Mouse (Mus musculus) neural tube, embryonic 13.5 days (tissue): ENCODE data around the gene Hoxd8. TPM values are rescaled to one million over a fixed set of nuclear protein-coding genes. Genes with fewer than 3 reads are reported as not detected.
A peak's percentile ranks its signal among the peaks of the same experiment; 100 is the strongest.

ENCODE experiments used
- ATAC-seq: fragments of 200-750 bp; cut with Nextera tagmentation; 2 replicates; pipeline ENCODE4 v1.8.0; 2017; ENCODE audit warnings: low read depth, mild to moderate bottlenecking, moderate TSS enrichment, moderate library complexity
- H3K27ac ChIP-seq: fragments of 300-500 bp; sonication (generic); replicated peaks from 2 replicates; pipeline ENCODE4 v1.5.1; 2015; ENCODE audit warnings: moderate library complexity, mild to moderate bottlenecking, inconsistent platforms
- H3K27me3 ChIP-seq: fragments of 300-500 bp; sonication (generic); 2 replicates; pipeline ENCODE4 v1.6.1; 2015; ENCODE audit warnings: mild to moderate bottlenecking, inconsistent platforms
- H3K36me3 ChIP-seq: fragments of 300-500 bp; sonication (generic); 2 replicates; pipeline ENCODE4 v1.6.1; 2015; ENCODE audit warnings: mild to moderate bottlenecking, inconsistent platforms
- H3K4me1 ChIP-seq: fragments of 300-500 bp; sonication (generic); replicated peaks from 2 replicates; pipeline ENCODE4 v1.6.1; 2015; ENCODE audit warnings: inconsistent platforms
- H3K4me2 ChIP-seq: fragments of 300-500 bp; sonication (generic); 2 replicates; pipeline ENCODE4 v1.6.1; 2015; ENCODE audit warnings: inconsistent platforms, mild to moderate bottlenecking, moderate library complexity
- H3K4me3 ChIP-seq: fragments of 300-500 bp; sonication (generic); 2 replicates; pipeline ENCODE4 v1.5.1; 2015; ENCODE audit warnings: mild to moderate bottlenecking, inconsistent platforms
- H3K9ac ChIP-seq: fragments of 300-500 bp; sonication (generic); 2 replicates; pipeline ENCODE4 v1.6.1; 2015; ENCODE audit warnings: moderate library complexity, mild to moderate bottlenecking, inconsistent platforms
- H3K9me3 ChIP-seq: fragments of 300-500 bp; sonication (generic); 2 replicates; pipeline ENCODE4 v1.6.1; 2016; ENCODE audit warnings: inconsistent platforms
- WGBS: fragments of 180-500 bp; shearing (Covaris S2); methylation state at CpG from one replicate; pipeline ENCODE4 v1.1.7; 2015; 5-methylcytosine and 5-hydroxymethylcytosine counted together
- polyA plus RNA-seq: library from polyadenylated mRNA; unstranded; fragments of >200 nt; fragmentation: Nextera tagmentation; extraction: Ambion mirVana; gene quantifications from 2 replicates; pipeline ENCODE4 v1.2.1, GENCODE M21; 2015

The Hoxd8 gene
- polyA plus RNA-seq, 1 experiment from 2014 or later = 22.8 TPM

GRCm38 (mm10) chr2:74713239-74714150 lies 9.1 kb downstream of the Hoxd8 start:
- Histone ChIP-seq H3K9me3 (no peaks in the 10 kb centered on the region), H3K4me2 (peak overlapping the region; percentile 69), H3K27me3 (no peaks in the 10 kb centered on the region), H3K36me3 (no peaks in the 10 kb centered on the region), H3K4me3 (peak overlapping the region; percentile 99), H3K9ac (peak overlapping the region; percentile 100), H3K27ac (peak overlapping the region; percentile 100), H3K4me1 (peaks cover 64% of the 10 kb centered on the region)
- no peak for ATAC-seq
- WGBS = 4% methylated on average over 19 of the region's 19 CpGs

GRCm38 (mm10) chr2:74714156-74714789 lies 9.9 kb downstream of the Hoxd8 start:
- H3K36me3 ChIP-seq = no peaks in the 10 kb centered on the region
- 2% methylated on average over 18 of the region's 18 CpGs for WGBS
- peak overlapping the region; percentile 99 for H3K4me3 ChIP-seq
- H3K27ac ChIP-seq = peak overlapping the region; percentile 100
- H3K27me3 ChIP-seq = no peaks in the 10 kb centered on the region
- no peaks in the 10 kb centered on the region for H3K9me3 ChIP-seq
- H3K4me2 ChIP-seq = peak overlapping the region; percentile 69
- H3K9ac ChIP-seq = peak overlapping the region; percentile 100
- no peak for ATAC-seq
- H3K4me1 ChIP-seq = peaks cover 64% of the 10 kb centered on the region

- H3K4me1 ChIP-seq = peaks cover 64% of the 10 kb centered on the region
- peak; percentile 83 for ATAC-seq
Measured at GRCm38 (mm10) chr2:74714881-74715280, 10.5 kb downstream of the Hoxd8 start.

GRCm38 (mm10) chr2:74715504-74716241 lies 11.3 kb downstream of the Hoxd8 start:
- H3K36me3 ChIP-seq = no peaks in the 10 kb centered on the region
- H3K27ac ChIP-seq = peak overlapping the region; percentile 100
- peak overlapping the region; percentile 69 for H3K4me2 ChIP-seq
- H3K4me3 ChIP-seq = peak overlapping the region; percentile 99
- peak; percentile 67 for ATAC-seq
- WGBS = 1% methylated on average over 26 of the region's 26 CpGs
- H3K27me3 ChIP-seq = no peaks in the 10 kb centered on the region
- peak overlapping the region; percentile 100 for H3K9ac ChIP-seq
- H3K9me3 ChIP-seq = no peaks in the 10 kb centered on the region
- peaks cover 64% of the 10 kb centered on the region for H3K4me1 ChIP-seq

More at GRCm38 (mm10) chr2:74714881-74715280, 10.5 kb downstream of the Hoxd8 start:
- peak overlapping the region; percentile 100 for H3K27ac ChIP-seq
- H3K9ac ChIP-seq = peak overlapping the region; percentile 100
- peak overlapping the region; percentile 69 for H3K4me2 ChIP-seq
- H3K36me3 ChIP-seq = no peaks in the 10 kb centered on the region
- no peaks in the 10 kb centered on the region for H3K27me3 ChIP-seq
- H3K4me3 ChIP-seq = peak overlapping the region; percentile 99
- under 1% methylated on average over 14 of the region's 14 CpGs for WGBS
- no peaks in the 10 kb centered on the region for H3K9me3 ChIP-seq

GRCm38 (mm10) chr2:74720384-74720783 lies 16.0 kb downstream of the Hoxd8 start:
- 10% methylated on average over 2 of the region's 2 CpGs for WGBS
- Histone ChIP-seq H3K4me1 (peaks cover 99% of the 10 kb centered on the region), H3K9ac (peak overlapping the region; percentile 80), H3K4me2 (peak overlapping the region; percentile 74), H3K36me3 (peaks cover 10% of the 10 kb centered on the region; the same call in 1 of the 2 replicates), H3K9me3 (no peaks in the 10 kb centered on the region), H3K27ac (peak overlapping the region; percentile 93), H3K4me3 (peak overlapping the region; percentile 46), H3K27me3 (no peaks in the 10 kb centered on the region)
- ATAC-seq = no peak

GRCm38 (mm10) chr2:74720955-74721491 lies 16.6 kb downstream of the Hoxd8 start:
- H3K9ac ChIP-seq = peak overlapping the region; percentile 80
- H3K4me1 ChIP-seq = peaks cover 100% of the 10 kb centered on the region
- H3K9me3 ChIP-seq = no peaks in the 10 kb centered on the region
- H3K27me3 ChIP-seq = no peaks in the 10 kb centered on the region
- peaks cover 15% of the 10 kb centered on the region; the same call in 1 of the 2 replicates for H3K36me3 ChIP-seq
- peak overlapping the region; percentile 46 for H3K4me3 ChIP-seq
- WGBS = 5% methylated on average over 5 of the region's 5 CpGs
- no peak; the same call in 1 of the 2 replicates for ATAC-seq
- H3K4me2 ChIP-seq = peak overlapping the region; percentile 74
- H3K27ac ChIP-seq = peak overlapping the region; percentile 93

- H3K4me3 ChIP-seq = peak overlapping the region; percentile 46
- ATAC-seq = peak; percentile 32
- no peaks in the 10 kb centered on the region for H3K27me3 ChIP-seq
Measured at GRCm38 (mm10) chr2:74721882-74722281, 17.5 kb downstream of the Hoxd8 start.

GRCm38 (mm10) chr2:74722949-74723348 lies 18.5 kb downstream of the Hoxd8 start:
- no peaks in the 10 kb centered on the region for H3K9me3 ChIP-seq
- peak overlapping the region; percentile 46 for H3K4me3 ChIP-seq
- peak overlapping the region; percentile 93 for H3K27ac ChIP-seq
- peak overlapping the region; percentile 80 for H3K9ac ChIP-seq
- H3K36me3 ChIP-seq = peaks cover 33% of the 10 kb centered on the region
- H3K4me1 ChIP-seq = peaks cover 100% of the 10 kb centered on the region
- H3K4me2 ChIP-seq = peak overlapping the region; percentile 74
- no peak for ATAC-seq
- 6% methylated on average over 8 of the region's 8 CpGs for WGBS
- no peaks in the 10 kb centered on the region for H3K27me3 ChIP-seq

More at GRCm38 (mm10) chr2:74721882-74722281, 17.5 kb downstream of the Hoxd8 start:
- Histone ChIP-seq H3K4me2 (peak overlapping the region; percentile 74), H3K9ac (peak overlapping the region; percentile 80), H3K4me1 (peaks cover 100% of the 10 kb centered on the region), H3K27ac (peak overlapping the region; percentile 93), H3K36me3 (peaks cover 23% of the 10 kb centered on the region; the same call in 1 of the 2 replicates), H3K9me3 (no peaks in the 10 kb centered on the region)
- 2% methylated on average over 6 of the region's 6 CpGs for WGBS

GRCm38 (mm10) chr2:74724244-74725015 lies 20.0 kb downstream of the Hoxd8 start:
- no peak for ATAC-seq
- Histone ChIP-seq H3K9me3 (no peaks in the 10 kb centered on the region), H3K9ac (peak overlapping the region; percentile 80), H3K27ac (peak overlapping the region; percentile 93), H3K27me3 (no peaks in the 10 kb centered on the region), H3K4me2 (peak overlapping the region; percentile 74), H3K36me3 (peaks cover 46% of the 10 kb centered on the region), H3K4me1 (peaks cover 100% of the 10 kb centered on the region), H3K4me3 (peak overlapping the region; percentile 46)
- 12% methylated on average over 7 of the region's 7 CpGs for WGBS

GRCm38 (mm10) chr2:74725171-74725570 lies 20.8 kb downstream of the Hoxd8 start:
- Histone ChIP-seq H3K4me2 (peak overlapping the region; percentile 74), H3K9ac (peak overlapping the region; percentile 80), H3K27ac (peak overlapping the region; percentile 93), H3K27me3 (no peaks in the 10 kb centered on the region), H3K36me3 (peaks cover 50% of the 10 kb centered on the region), H3K4me1 (peaks cover 98% of the 10 kb centered on the region), H3K9me3 (no peaks in the 10 kb centered on the region), H3K4me3 (peak overlapping the region; percentile 46)
- ATAC-seq = no peak
- WGBS = 11% methylated on average over 17 of the region's 17 CpGs

GRCm38 (mm10) chr2:74726551-74726950 lies 22.1 kb downstream of the Hoxd8 start, which contains the start of gene Gm28230:
Gm28230 (plus strand) TSS chr2:74726728.
- peak within 1 kb of the TSS; percentile 74 for H3K4me2 ChIP-seq
- H3K4me1 ChIP-seq = peaks cover 98% of the 10 kb centered on the region
- H3K27me3 ChIP-seq = no peaks in the 10 kb centered on the region
- 10% methylated on average over 5 of the region's 5 CpGs for WGBS
- peak; percentile 16; the same call in 1 of the 2 replicates for ATAC-seq
- H3K36me3 ChIP-seq = peaks cover 63% of the 10 kb centered on the region
- no peaks in the 10 kb centered on the region for H3K9me3 ChIP-seq
- peak within 1 kb of the TSS; percentile 93 for H3K27ac ChIP-seq
- peak within 1 kb of the TSS; percentile 46 for H3K4me3 ChIP-seq
- H3K9ac ChIP-seq = peak within 1 kb of the TSS; percentile 80
